Mouse (Mus musculus) limb, embryonic 14.5 days (tissue): Measurements from ENCODE around the gene Tbx3. TPM values are rescaled to one million over a fixed set of nuclear protein-coding genes. Genes with fewer than 3 reads are reported as not detected.

Experiments used
- ATAC-seq: fragments of 200-750 bp; cut with Nextera tagmentation; 2 replicates; pipeline ENCODE4 v1.8.0; 2017; ENCODE audit warnings: low read depth, moderate number of reproducible peaks, moderate TSS enrichment; ENCODE audit not compliant: low FRiP score
- DNase-seq: peaks from one replicate; pipeline ENCODE4 v3.0.0-alpha.2; 2015; ENCODE audit warnings: low spot score
- H3K27ac ChIP-seq: fragments of 300-500 bp; sonication (generic); replicated peaks from 2 replicates; pipeline ENCODE4 v1.5.1; 2014; ENCODE audit warnings: low read depth, mild to moderate bottlenecking, low read length, moderate library complexity, mixed read lengths
- H3K27me3 ChIP-seq: fragments of 300-500 bp; sonication (generic); 2 replicates; pipeline ENCODE4 v1.6.1; 2014; ENCODE audit warnings: low read length, mixed read lengths; ENCODE audit not compliant: control insufficient read depth, insufficient read depth
- H3K36me3 ChIP-seq: fragments of 300-500 bp; sonication (generic); 2 replicates; pipeline ENCODE4 v1.6.1; 2014; ENCODE audit warnings: mild to moderate bottlenecking, low read length, moderate library complexity, mixed read lengths; ENCODE audit not compliant: control insufficient read depth, insufficient read depth
- H3K4me1 ChIP-seq: fragments of 300-500 bp; sonication (generic); 2 replicates; pipeline ENCODE4 v1.6.1; 2014; ENCODE audit warnings: antibody characterized with exemption, low read length, mixed read lengths; ENCODE audit not compliant: control insufficient read depth, insufficient read depth
- H3K4me2 ChIP-seq: fragments of 300-500 bp; sonication (generic); replicated peaks from 2 replicates; pipeline ENCODE4 v1.6.1; 2014; ENCODE audit warnings: low read depth, mild to moderate bottlenecking, low read length, moderate library complexity; ENCODE audit not compliant: severe bottlenecking
- H3K4me3 ChIP-seq: fragments of 300-500 bp; sonication (generic); replicated peaks from 2 replicates; pipeline ENCODE4 v1.5.1; 2014; ENCODE audit warnings: low read length
- H3K9ac ChIP-seq: fragments of 300-500 bp; sonication (generic); 2 replicates; pipeline ENCODE4 v1.6.1; 2014; ENCODE audit warnings: mild to moderate bottlenecking, low read depth, low read length, moderate library complexity; ENCODE audit not compliant: severe bottlenecking
- H3K9me3 ChIP-seq: fragments of 300-500 bp; sonication (generic); 2 replicates; pipeline ENCODE4 v1.6.1; 2016; ENCODE audit warnings: low read length; ENCODE audit not compliant: control insufficient read depth
- POLR2A ChIP-seq: fragments of 200-500 bp; IDR thresholded peaks from 2 replicates; pipeline ENCODE4 v1.8.0; 2012; ENCODE audit warnings: inconsistent platforms, mild to moderate bottlenecking, moderate library complexity, borderline replicate concordance; ENCODE audit not compliant: insufficient read depth, insufficient read length; ENCODE audit errors: extremely low read depth
- WGBS: fragments of 180-500 bp; shearing (Covaris S2); extraction: QIAGEN DNeasy Blood & Tissue Kit; methylation state at CpG from one replicate; pipeline ENCODE4 v1.1.7; 2014; 5-methylcytosine and 5-hydroxymethylcytosine counted together
- polyA plus RNA-seq, 2 experiments: library from polyadenylated mRNA; depleted of rRNA in 1 of 2; stranded (reverse) in 1 of 2; unstranded in 1 of 2; fragments of >200 nt; fragmentation: Nextera tagmentation in 1 of 2; extraction: Ambion mirVana in 1 of 2; gene quantifications; 2 replicates each; pipeline versions ENCODE4 v1.2.1 to v1.2.3; 2012 to 2014

Gene Tbx3
- polyA plus RNA-seq, 2 experiments: 18.6 to 23.9 TPM

GRCm38 (mm10) chr5:119679614-119680328 is 9.3 kb downstream of the Tbx3 start:
- H3K27ac ChIP-seq: 0 out of 2 replicates have a peak overlapping the region, but pooled peaks have one; percentile 38
- peak overlapping the region; percentile 31 for H3K4me3 ChIP-seq
- TF ChIP-seq POLR2A: no peak
- peaks cover 8% of the 10 kb centered on the region for H3K4me1 ChIP-seq
- H3K9ac ChIP-seq: peak overlapping the region; percentile 46; the same call in 1 of the 2 replicates
- no peaks in the 10 kb centered on the region for H3K9me3 ChIP-seq
- peak overlapping the region; percentile 53 for H3K4me2 ChIP-seq
- peaks cover 94% of the 10 kb centered on the region for H3K27me3 ChIP-seq
- peaks cover 52% of the 10 kb centered on the region for H3K36me3 ChIP-seq
- DNase-seq (no peak), ATAC-seq (no peak)
- 51% methylated on average over 10 of the region's 10 CpGs for WGBS

- H3K4me2 ChIP-seq: peak overlapping the region; percentile 53
- H3K36me3 ChIP-seq: peaks cover 48% of the 10 kb centered on the region
- no peak for DNase-seq
- H3K9me3 ChIP-seq: no peaks in the 10 kb centered on the region
- H3K27ac ChIP-seq: peak overlapping the region; percentile 38; the same call in 1 of the 2 replicates
- H3K27me3 ChIP-seq: peaks cover 94% of the 10 kb centered on the region
- H3K4me3 ChIP-seq: peak overlapping the region; percentile 31
- peak overlapping the region; percentile 46 for H3K9ac ChIP-seq
- 6% methylated on average over 50 of the region's 62 CpGs for WGBS
- peaks cover 8% of the 10 kb centered on the region for H3K4me1 ChIP-seq
- 0 out of 2 replicates have a peak, but pooled peaks have one; percentile 19 for TF ChIP-seq POLR2A
- no peak for ATAC-seq
Measured at GRCm38 (mm10) chr5:119680329-119681010, 10.0 kb downstream of the Tbx3 start.

- Histone ChIP-seq H3K27ac (peak overlapping the region; percentile 38; the same call in 1 of the 2 replicates), H3K4me3 (peak overlapping the region; percentile 31), H3K36me3 (peaks cover 42% of the 10 kb centered on the region), H3K4me1 (peaks cover 12% of the 10 kb centered on the region), H3K27me3 (peaks cover 94% of the 10 kb centered on the region), H3K9ac (peak overlapping the region; percentile 46), H3K4me2 (peak overlapping the region; percentile 53), H3K9me3 (no peaks in the 10 kb centered on the region)
- ATAC-seq: no peak
- TF ChIP-seq POLR2A: no peak
- 21% methylated on average over 8 of the region's 8 CpGs for WGBS
- DNase-seq: no peak
Measured at GRCm38 (mm10) chr5:119681011-119681832, 10.8 kb downstream of the Tbx3 start.

- Histone ChIP-seq H3K4me2 (no peak overlapping the region; the same call in 1 of the 2 replicates), H3K4me3 (no peak overlapping the region), H3K27me3 (peaks cover 95% of the 10 kb centered on the region), H3K9ac (no peak overlapping the region), H3K9me3 (no peaks in the 10 kb centered on the region), H3K4me1 (peaks cover 12% of the 10 kb centered on the region), H3K27ac (no peak overlapping the region), H3K36me3 (peaks cover 39% of the 10 kb centered on the region)
- ATAC-seq: no peak
- DNase-seq: no peak
- 48% methylated on average over 3 of the region's 4 CpGs for WGBS
- no peak for TF ChIP-seq POLR2A
Measured at GRCm38 (mm10) chr5:119681833-119682210, 11.4 kb downstream of the Tbx3 start.
